Mouse (Mus musculus): ENCODE results near the gene Cpsf6. TPM values are rescaled to one million over a fixed set of nuclear protein-coding genes. Genes with fewer than 3 reads are reported as not detected.
"Not testable (repeated sequence)": the region's sequence is repeated elsewhere in the genome, so short reads cannot be mapped to it uniquely, and the experiment has no call there.

Gene Cpsf6
- polyA plus RNA-seq, 1 experiment, result 12.6 TPM

GRCm38 (mm10) chr10:117388637-117389370 lies 9.0 kb upstream of the Cpsf6 start:
- no peaks in the 10 kb centered on the region for H3K4me1 ChIP-seq (ENCODE audit: control insufficient read depth, insufficient read depth, insufficient read length, low read length)
- no peak overlapping the region for H3K4me3 ChIP-seq (ENCODE audit: insufficient read depth, low read depth, low read length)
- no peak overlapping the region for H3K27ac ChIP-seq (replicated peaks; ENCODE audit: low read depth, low read length)

DNA sequence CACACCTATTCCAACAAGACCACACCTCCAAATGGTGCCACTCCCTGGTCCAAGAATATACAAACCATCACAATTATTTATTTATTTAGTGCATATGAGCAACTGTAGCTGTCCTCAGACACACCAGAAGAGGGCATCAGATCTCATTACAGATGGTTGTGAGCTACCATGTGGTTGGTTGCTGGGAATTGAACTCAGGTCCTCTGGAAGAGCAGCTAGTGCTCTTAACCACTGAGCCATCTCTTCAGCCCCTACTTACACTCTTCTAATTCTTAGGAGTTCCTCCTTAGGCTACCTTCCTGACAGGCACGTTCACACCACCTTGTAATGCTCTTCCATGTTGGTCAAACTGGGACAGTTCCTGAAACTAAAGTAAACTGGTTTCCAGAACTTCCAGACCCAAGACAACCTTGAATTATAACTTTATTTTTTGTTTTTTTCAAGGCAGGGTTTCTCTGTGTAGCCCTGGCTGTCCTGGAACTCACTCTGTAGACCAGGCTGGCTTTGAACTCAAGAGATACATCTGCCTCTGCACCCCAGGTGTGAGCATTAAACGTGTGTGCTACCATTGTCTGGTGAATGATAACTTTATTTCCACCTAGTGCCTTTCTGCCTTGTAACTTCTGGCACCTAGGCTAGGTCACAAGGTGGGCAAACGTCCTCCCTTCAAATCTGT lies 8.3 kb upstream of the Cpsf6 start:
- H3K27ac ChIP-seq (replicated peaks; ENCODE audit: low read depth, low read length); H3K4me3 ChIP-seq (ENCODE audit: insufficient read depth, low read depth, low read length); H3K4me1 ChIP-seq (ENCODE audit: control insufficient read depth, insufficient read depth, insufficient read length, low read length): not testable (repeated sequence)

DNA sequence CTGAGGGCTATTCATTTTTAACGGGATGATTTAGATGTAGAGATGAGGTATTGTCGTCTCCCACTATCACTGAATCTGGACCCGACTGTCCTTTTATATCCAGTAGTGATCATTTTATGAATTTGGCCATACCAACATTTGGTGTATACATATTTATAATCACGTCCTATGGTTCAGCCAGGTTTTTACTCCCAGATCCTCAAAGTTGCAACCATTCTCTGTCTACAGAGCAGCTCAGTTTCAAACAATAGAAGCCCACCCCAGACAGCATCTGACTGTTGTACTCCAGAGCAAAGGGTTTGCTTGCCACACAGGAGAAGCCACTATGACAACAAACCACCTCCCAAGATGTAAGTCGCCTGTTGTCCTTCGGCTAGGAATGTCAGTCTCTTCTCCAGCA lies 7.2 kb upstream of the Cpsf6 start:
- Histone ChIP-seq H3K27ac (replicated peaks; ENCODE audit: low read depth, low read length) (no peak overlapping the region), H3K4me1 (ENCODE audit: control insufficient read depth, insufficient read depth, insufficient read length, low read length) (no peaks in the 10 kb centered on the region), H3K4me3 (ENCODE audit: insufficient read depth, low read depth, low read length) (no peak overlapping the region)

- Histone ChIP-seq H3K27ac (replicated peaks; ENCODE audit: low read depth, low read length) (no peak overlapping the region), H3K4me3 (ENCODE audit: insufficient read depth, low read depth, low read length) (no peak overlapping the region), H3K4me1 (ENCODE audit: control insufficient read depth, insufficient read depth, insufficient read length, low read length) (no peaks in the 10 kb centered on the region)
These were observed 6.4 kb upstream of the Cpsf6 start for GRCm38 (mm10) chr10:117386261-117386660.

DNA sequence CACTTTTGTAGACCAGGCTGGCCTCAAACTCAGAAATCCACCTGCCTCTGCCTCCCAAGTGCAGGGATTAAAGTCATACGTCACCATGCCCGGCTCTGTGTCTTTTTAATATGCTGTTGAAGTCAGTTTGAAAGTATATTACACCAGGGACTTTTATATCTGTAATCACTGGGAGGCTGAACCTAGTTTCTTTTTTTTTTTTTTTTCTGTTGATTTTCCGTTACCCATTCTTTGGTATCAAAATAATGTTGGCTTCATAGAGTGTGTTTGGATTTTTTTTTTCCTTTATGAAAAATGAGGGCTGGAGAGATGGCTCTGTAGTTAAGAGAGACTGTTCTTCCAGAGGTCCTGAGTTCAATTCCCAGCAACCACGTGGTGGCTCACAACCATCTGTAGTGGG lies 5.6 kb upstream of the Cpsf6 start:
- Histone ChIP-seq H3K4me3 (ENCODE audit: insufficient read depth, low read depth, low read length) (no peak overlapping the region), H3K4me1 (ENCODE audit: control insufficient read depth, insufficient read depth, insufficient read length, low read length) (no peaks in the 10 kb centered on the region), H3K27ac (replicated peaks; ENCODE audit: low read depth, low read length) (no peak overlapping the region)

DNA sequence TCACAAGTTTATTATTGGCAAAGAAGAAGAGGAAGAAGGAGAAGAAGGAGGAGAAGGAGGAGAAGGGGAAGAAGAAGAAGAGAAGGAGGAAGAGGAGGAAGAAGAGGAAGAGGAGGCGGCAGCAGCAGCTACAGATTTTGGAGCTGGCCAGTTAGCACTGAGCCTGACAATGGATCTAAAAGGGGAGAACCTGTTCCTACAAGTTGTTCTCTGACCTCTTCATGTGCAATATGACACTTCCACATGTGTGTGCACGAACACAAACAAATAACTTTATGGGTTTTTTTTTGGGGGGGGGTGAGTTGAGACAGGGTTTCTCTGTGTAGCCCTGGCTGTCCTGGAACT lies 5.2 kb upstream of the Cpsf6 start:
- no peak overlapping the region for H3K27ac ChIP-seq (replicated peaks; ENCODE audit: low read depth, low read length)
- no peak overlapping the region for H3K4me3 ChIP-seq (ENCODE audit: insufficient read depth, low read depth, low read length)
- no peaks in the 10 kb centered on the region for H3K4me1 ChIP-seq (ENCODE audit: control insufficient read depth, insufficient read depth, insufficient read length, low read length)

GRCm38 (mm10) chr10:117384386-117385085 lies 4.7 kb upstream of the Cpsf6 start:
- Histone ChIP-seq H3K4me3 (ENCODE audit: insufficient read depth, low read depth, low read length) (no peak overlapping the region), H3K27ac (replicated peaks; ENCODE audit: low read depth, low read length) (no peak overlapping the region), H3K4me1 (ENCODE audit: control insufficient read depth, insufficient read depth, insufficient read length, low read length) (no peaks in the 10 kb centered on the region)

DNA sequence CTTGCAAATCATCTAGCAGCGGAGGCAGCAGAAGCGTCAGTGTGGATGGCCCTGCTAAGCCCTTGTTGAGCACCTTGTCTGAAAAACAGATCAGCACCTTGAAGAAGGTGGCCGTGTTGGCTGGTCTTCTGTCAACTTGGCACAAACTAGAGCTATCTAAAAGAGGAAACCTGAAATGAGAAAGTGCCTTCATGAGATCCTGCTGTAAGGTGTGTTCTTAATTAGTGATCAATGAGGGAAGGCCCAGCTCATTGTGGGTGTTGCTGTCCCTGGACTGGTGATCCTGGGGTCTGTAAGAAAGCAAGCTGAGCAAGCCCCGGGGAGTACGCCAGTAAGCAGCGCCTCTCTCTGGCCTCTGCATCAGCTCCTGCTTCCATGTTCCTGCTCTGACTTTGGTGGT lies 4.1 kb upstream of the Cpsf6 start:
- no peak overlapping the region for H3K27ac ChIP-seq (replicated peaks; ENCODE audit: low read depth, low read length)

GRCm38 (mm10) chr10:117382996-117383550 lies 3.3 kb upstream of the Cpsf6 start:
- Histone ChIP-seq H3K4me3 (ENCODE audit: insufficient read depth, low read depth, low read length) (no peak overlapping the region), H3K4me1 (ENCODE audit: control insufficient read depth, insufficient read depth, insufficient read length, low read length) (no peaks in the 10 kb centered on the region), H3K27ac (replicated peaks; ENCODE audit: low read depth, low read length) (no peak overlapping the region)

More for the DNA sequence above, 4.1 kb upstream of the Cpsf6 start:
- Histone ChIP-seq H3K4me1 (ENCODE audit: control insufficient read depth, insufficient read depth, insufficient read length, low read length) (no peaks in the 10 kb centered on the region), H3K4me3 (ENCODE audit: insufficient read depth, low read depth, low read length) (no peak overlapping the region)

DNA sequence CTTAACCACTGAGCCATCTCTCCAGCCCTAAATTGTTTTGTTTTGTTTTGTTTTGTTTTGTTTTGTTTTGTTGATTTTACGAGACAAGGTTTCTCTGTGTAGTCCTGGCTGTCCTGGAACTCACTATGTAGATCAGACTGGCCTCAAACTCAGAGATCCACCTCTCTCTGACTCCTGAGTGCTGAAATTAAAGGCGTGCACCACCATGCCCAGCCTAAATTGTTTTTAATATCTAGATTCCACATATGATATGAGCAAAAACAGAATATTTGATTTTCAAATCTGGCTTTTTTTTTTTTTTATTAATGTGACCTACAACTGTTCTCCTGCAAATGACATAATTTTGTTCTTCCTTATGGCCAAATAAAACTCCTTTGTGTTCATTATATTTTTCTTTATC lies 2.3 kb upstream of the Cpsf6 start:
- Histone ChIP-seq H3K4me1 (ENCODE audit: control insufficient read depth, insufficient read depth, insufficient read length, low read length) (no peaks in the 10 kb centered on the region), H3K4me3 (ENCODE audit: insufficient read depth, low read depth, low read length) (no peak overlapping the region), H3K27ac (replicated peaks; ENCODE audit: low read depth, low read length) (no peak overlapping the region)

- H3K4me1 ChIP-seq (ENCODE audit: control insufficient read depth, insufficient read depth, insufficient read length, low read length), result no peaks in the 10 kb centered on the region
- H3K27ac ChIP-seq (replicated peaks; ENCODE audit: low read depth, low read length), result no peak overlapping the region
- no peak overlapping the region for H3K4me3 ChIP-seq (ENCODE audit: insufficient read depth, low read depth, low read length)
These were observed 1.1 kb upstream of the Cpsf6 start for GRCm38 (mm10) chr10:117380721-117381570.

DNA sequence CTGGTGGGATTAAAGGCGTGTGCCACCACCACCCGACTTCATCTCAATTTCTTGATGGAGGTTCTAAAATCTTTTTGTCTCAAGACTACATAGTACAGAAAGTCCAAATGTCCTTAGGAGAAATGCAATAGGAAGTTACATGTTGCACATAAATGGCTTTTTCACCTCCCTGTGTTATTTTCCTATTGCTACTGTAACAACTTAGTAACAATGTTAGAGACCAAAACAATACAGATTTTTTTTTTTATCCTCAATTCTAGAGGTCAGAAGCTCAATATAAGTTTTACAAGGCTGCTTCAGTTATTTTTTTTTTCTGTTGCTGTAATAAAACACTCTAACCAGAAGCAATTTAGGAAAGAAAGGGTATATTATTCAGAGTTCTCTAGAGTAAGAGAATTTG lies 374 bp downstream of the Cpsf6 start:
- H3K4me1 ChIP-seq (ENCODE audit: control insufficient read depth, insufficient read depth, insufficient read length, low read length), result peaks cover 4% of the 10 kb centered on the region; the same call in 1 of the 2 replicates
- H3K27ac ChIP-seq (replicated peaks; ENCODE audit: low read depth, low read length), result no peak overlapping the region
- no peak overlapping the region for H3K4me3 ChIP-seq (ENCODE audit: insufficient read depth, low read depth, low read length)

GRCm38 (mm10) chr10:117378642-117379041 lies 1.2 kb downstream of the Cpsf6 start:
- Histone ChIP-seq H3K4me1 (ENCODE audit: control insufficient read depth, insufficient read depth, insufficient read length, low read length) (peaks cover 4% of the 10 kb centered on the region; the same call in 1 of the 2 replicates), H3K4me3 (ENCODE audit: insufficient read depth, low read depth, low read length) (no peak overlapping the region), H3K27ac (replicated peaks; ENCODE audit: low read depth, low read length) (no peak overlapping the region)

GRCm38 (mm10) chr10:117378291-117378555 lies 1.6 kb downstream of the Cpsf6 start:
- peaks cover 4% of the 10 kb centered on the region; the same call in 1 of the 2 replicates for H3K4me1 ChIP-seq (ENCODE audit: control insufficient read depth, insufficient read depth, insufficient read length, low read length)
- no peak overlapping the region for H3K27ac ChIP-seq (replicated peaks; ENCODE audit: low read depth, low read length)
- H3K4me3 ChIP-seq (ENCODE audit: insufficient read depth, low read depth, low read length), result no peak overlapping the region

All from brown adipose tissue, adult 24 weeks (tissue).